22 mouse cellular contexts compared by ENCODE assay signal in the genomic region with DNA sequence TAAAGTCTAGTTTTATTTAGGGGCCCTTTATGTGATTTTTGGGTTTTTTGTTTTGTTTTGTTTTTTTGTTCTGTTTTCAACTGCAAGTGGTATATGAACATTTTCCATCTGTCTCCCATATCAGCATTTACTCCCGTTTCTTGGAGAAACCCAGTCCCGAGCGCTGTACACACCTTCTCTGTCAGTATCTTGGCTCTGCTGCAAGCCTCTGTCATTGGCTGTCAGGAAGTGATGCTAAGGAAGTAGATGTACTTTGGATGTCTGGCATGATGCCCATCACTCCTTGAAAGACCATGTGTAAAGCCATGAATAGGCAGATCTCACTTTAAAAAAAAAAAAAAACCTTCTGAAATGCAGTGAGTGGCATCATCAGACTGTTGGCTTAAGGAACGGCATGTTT.
DNase-seq lines count a peak whose midpoint lies in the region; ATAC-seq and TF ChIP-seq lines count a peak whose summit lies in the region.
"Had no signal": no experiment of that assay in that cellular context is flagged by ENCODE, and none has a peak within 500 bp of the region (broad histone marks: within the 10 kb centered on the region; RNA-seq: fewer than 3 reads in every experiment).

No protein-coding gene starts in this region.

- H3K9me3 ChIP-seq in embryonic facial prominence, embryonic 14.5 days (ENCODE audit: control insufficient read depth, low read length), result no peaks in the 10 kb centered on the region
- no peaks in the 10 kb centered on the region for H3K9me3 ChIP-seq in embryonic facial prominence, embryonic 10.5 days
- H3K9me3 ChIP-seq: embryonic facial prominence, embryonic 13.5 days; limb, embryonic 10.5 days; megakaryocyte, embryonic 14.5 days had no signal

- whole genome bisulfite sequencing in embryonic facial prominence, embryonic 14.5 days, result 83% methylated on average over 4 of the region's 4 CpGs
- WGBS in embryonic facial prominence, embryonic 10.5 days, result 92% methylated on average over 4 of the region's 4 CpGs

- peak; percentile 13 for DNase-seq in embryonic facial prominence, embryonic 14.5 days (ENCODE audit: low spot score)
- DNase-seq in embryonic facial prominence, embryonic 10.5 days (ENCODE audit: low spot score), result no peak
- DNase-seq in layer of hippocampus, adult 2 months (ENCODE audit: low spot score in 2 of 2), result no peak
- no peak for DNase-seq in layer of hippocampus, adult 11-12 months (ENCODE audit: low spot score)
- DNase-seq in right cerebral cortex, adult 18-20 months, result peak; percentile 45
- DNase-seq in right cerebral cortex, adult 2 months (ENCODE audit: low spot score in 2 of 2), result no peak
- peak; percentile 20 for DNase-seq in right cerebral cortex, postnatal 4 days
- DNase-seq: adrenal gland, postnatal 25 days; cerebellum, adult 8-10 months; gastrocnemius, postnatal 36 days; kidney, adult 11 months; liver, postnatal 0 days; lung, postnatal 14 days; spleen, adult 18-20 months; thymus, postnatal 4 days had no signal

- H3K4me3 ChIP-seq in embryonic facial prominence, embryonic 14.5 days (ENCODE audit: low read depth, low read length), result no peak overlapping the region
- no peak overlapping the region for H3K4me3 ChIP-seq in embryonic facial prominence, embryonic 10.5 days
- H3K4me3 ChIP-seq in layer of hippocampus, adult 2 months, result no peak overlapping the region
- H3K4me3 ChIP-seq: embryonic facial prominence, embryonic 13.5 days; limb, embryonic 10.5 days; megakaryocyte, embryonic 14.5 days had no signal

- ATAC-seq in embryonic facial prominence, embryonic 14.5 days (ENCODE audit: low read depth), result no peak
- ATAC-seq in monocyte, adult 5-6 weeks (replicated peaks; ENCODE audit: insufficient number of reproducible peaks, low FRiP score, low TSS enrichment, poor library complexity, severe bottlenecking), result no peak
- ATAC-seq: liver, postnatal 0 days; midbrain, embryonic 16.5 days had no signal

- H3K27ac ChIP-seq in embryonic facial prominence, embryonic 14.5 days (replicated peaks; ENCODE audit: low read depth, low read length), result no peak overlapping the region
- no peak overlapping the region for H3K27ac ChIP-seq in embryonic facial prominence, embryonic 10.5 days (replicated peaks)
- H3K27ac ChIP-seq in layer of hippocampus, adult 2 months, result peak overlapping the region; percentile 76
- H3K27ac ChIP-seq: embryonic facial prominence, embryonic 13.5 days; kidney, postnatal 0 days; limb, embryonic 10.5 days had no signal

- no peak for TF ChIP-seq CTCF in layer of hippocampus, adult 2 months (conservative IDR thresholded peaks at IDR 0.05)

- H3K36me3 ChIP-seq in embryonic facial prominence, embryonic 14.5 days (ENCODE audit: control insufficient read depth, insufficient read depth, low read length), result no peaks in the 10 kb centered on the region
- no peaks in the 10 kb centered on the region for H3K36me3 ChIP-seq in embryonic facial prominence, embryonic 10.5 days (replicated peaks)
- H3K36me3 ChIP-seq: embryonic facial prominence, embryonic 13.5 days; limb, embryonic 10.5 days had no signal

- no peak overlapping the region for H3K9ac ChIP-seq in embryonic facial prominence, embryonic 14.5 days (ENCODE audit: low read depth, low read length)
- H3K9ac ChIP-seq: embryonic facial prominence, embryonic 13.5 days; liver, postnatal 0 days had no signal

- H3K27me3 ChIP-seq in embryonic facial prominence, embryonic 14.5 days (replicated peaks; ENCODE audit: control insufficient read depth, insufficient read depth, low read length), result no peaks in the 10 kb centered on the region
- H3K27me3 ChIP-seq in embryonic facial prominence, embryonic 10.5 days (replicated peaks; ENCODE audit: low read depth, poor library complexity, severe bottlenecking), result no peaks in the 10 kb centered on the region
- H3K27me3 ChIP-seq: CH12.LX; embryonic facial prominence, embryonic 13.5 days; megakaryocyte, embryonic 14.5 days had no signal

- no peaks in the 10 kb centered on the region for H3K4me1 ChIP-seq in embryonic facial prominence, embryonic 14.5 days (ENCODE audit: control insufficient read depth, insufficient read depth, low read length)
- no peaks in the 10 kb centered on the region for H3K4me1 ChIP-seq in embryonic facial prominence, embryonic 10.5 days
- H3K4me1 ChIP-seq: embryonic facial prominence, embryonic 13.5 days; limb, embryonic 10.5 days; megakaryocyte, embryonic 14.5 days had no signal

- H3K4me2 ChIP-seq in embryonic facial prominence, embryonic 14.5 days (ENCODE audit: low read depth, low read length), result no peak overlapping the region
- H3K4me2 ChIP-seq: embryonic facial prominence, embryonic 13.5 days had no signal

Comparison
In these comparisons a context has a peak if more than half of its experiments do, and no peak if none do; other contexts are left out.
1. DNase-seq: peak in embryonic facial prominence, embryonic 14.5 days (single experiment), right cerebral cortex, adult 18-20 months (single experiment) and right cerebral cortex, postnatal 4 days (single experiment); none in embryonic facial prominence, embryonic 10.5 days (single experiment), layer of hippocampus, adult 2 months (0 of 2), layer of hippocampus, adult 11-12 months (single experiment) and right cerebral cortex, adult 2 months (0 of 2).